ENCODE assay signal across 12 mouse cellular contexts in the genomic region with DNA sequence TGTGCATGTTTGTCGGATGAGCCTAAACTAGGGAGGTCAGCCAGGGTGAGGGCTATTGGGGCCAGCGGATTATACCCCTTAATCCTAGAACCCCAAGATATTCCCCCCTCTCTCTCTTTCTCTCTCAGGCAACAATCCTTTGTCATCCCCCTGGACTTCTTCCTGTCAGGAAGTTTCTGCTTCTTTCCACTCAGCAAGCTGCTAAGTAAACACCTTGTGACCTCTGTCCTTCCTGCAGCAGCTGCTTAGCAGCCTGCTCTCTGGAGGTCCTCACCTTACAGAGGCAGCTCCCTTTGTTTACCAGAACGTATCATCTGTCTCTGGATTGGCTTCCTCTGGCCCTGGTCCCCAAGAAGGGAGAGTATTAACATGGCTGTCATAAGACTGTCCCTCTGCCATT. TPM values are rescaled to one million over a fixed set of nuclear protein-coding genes. Genes with fewer than 3 reads are reported as not detected.
A peak's percentile ranks its signal among the peaks of the same experiment; 100 is the strongest.
DNase-seq lines count a peak whose midpoint lies in the region; ATAC-seq lines count a peak whose summit lies in the region.
"Had no signal": no experiment of that assay in that cellular context is flagged by ENCODE, and none has a peak within 500 bp of the region (broad histone marks: within the 10 kb centered on the region; RNA-seq: fewer than 3 reads in every experiment).

No protein-coding gene starts in this region.

- no peak for ATAC-seq in embryonic facial prominence, embryonic 11.5 days (replicated peaks; ENCODE audit: insufficient number of reproducible peaks, low FRiP score, low TSS enrichment, low read depth)
- peak; percentile 26; the same call in 1 of the 2 replicates for ATAC-seq in stomach, embryonic 14.5 days (ENCODE audit: insufficient number of reproducible peaks, insufficient read depth, low FRiP score, low read depth)
- ATAC-seq in erythroblast, adult 5-6 weeks (replicated peaks; ENCODE audit: low FRiP score, poor library complexity, severe bottlenecking): no peak

- H3K27ac ChIP-seq in heart, embryonic 10.5 days: peak overlapping the region; percentile 79
- no peak overlapping the region; the same call in 1 of the 2 replicates for H3K27ac ChIP-seq in embryonic facial prominence, embryonic 11.5 days (replicated peaks; ENCODE audit: low read depth, low read length)
- H3K27ac ChIP-seq in stomach, embryonic 14.5 days (ENCODE audit: low read length): no peak overlapping the region
- H3K27ac ChIP-seq: liver, embryonic 14.5 days had no signal

- no peaks in the 10 kb centered on the region for H3K36me3 ChIP-seq in heart, embryonic 10.5 days
- no peaks in the 10 kb centered on the region for H3K36me3 ChIP-seq in embryonic facial prominence, embryonic 11.5 days (replicated peaks; ENCODE audit: control insufficient read depth, insufficient read depth, low read depth, low read length)
- no peaks in the 10 kb centered on the region for H3K36me3 ChIP-seq in stomach, embryonic 14.5 days (ENCODE audit: control insufficient read depth, insufficient read depth, low read length)

- H3K9ac ChIP-seq in embryonic facial prominence, embryonic 11.5 days (replicated peaks; ENCODE audit: low read length): no peak overlapping the region
- no peak overlapping the region for H3K9ac ChIP-seq in stomach, embryonic 14.5 days (replicated peaks; ENCODE audit: low read depth, low read length)
- H3K9ac ChIP-seq: liver, embryonic 14.5 days had no signal

- intact Hi-C loops in heart, postnatal 36 days (cut with DNase I): loop anchor here (5.0 kb wide), 3 partner anchors 148 to 253 kb away; partner anchors contain the start of genes Pla2g15, Prmt7 and Slc7a6os

- H3K4me1 ChIP-seq in heart, embryonic 10.5 days: peaks cover 19% of the 10 kb centered on the region
- H3K4me1 ChIP-seq in embryonic facial prominence, embryonic 11.5 days (ENCODE audit: control insufficient read depth, insufficient read depth, low read length): peaks cover 2% of the 10 kb centered on the region; the same call in 1 of the 2 replicates
- peaks cover 12% of the 10 kb centered on the region for H3K4me1 ChIP-seq in stomach, embryonic 14.5 days (ENCODE audit: control insufficient read depth, insufficient read depth, low read length)

- no peak overlapping the region for H3K4me2 ChIP-seq in embryonic facial prominence, embryonic 11.5 days (ENCODE audit: low read depth, low read length)
- H3K4me2 ChIP-seq in stomach, embryonic 14.5 days (replicated peaks; ENCODE audit: low read depth, low read length): no peak overlapping the region

- no peaks in the 10 kb centered on the region for H3K9me3 ChIP-seq in heart, embryonic 10.5 days
- no peaks in the 10 kb centered on the region for H3K9me3 ChIP-seq in embryonic facial prominence, embryonic 11.5 days (replicated peaks; ENCODE audit: control insufficient read depth, low read length)
- no peaks in the 10 kb centered on the region for H3K9me3 ChIP-seq in stomach, embryonic 14.5 days (ENCODE audit: control insufficient read depth, low read depth, low read length)

- no peaks in the 10 kb centered on the region for H3K27me3 ChIP-seq in heart, embryonic 10.5 days (ENCODE audit: insufficient read depth, poor library complexity, severe bottlenecking)
- H3K27me3 ChIP-seq in embryonic facial prominence, embryonic 11.5 days (ENCODE audit: control insufficient read depth, insufficient read depth, low read length): no peaks in the 10 kb centered on the region
- H3K27me3 ChIP-seq in stomach, embryonic 14.5 days (ENCODE audit: control insufficient read depth, insufficient read depth, low read length): no peaks in the 10 kb centered on the region

- no peak overlapping the region for H3K4me3 ChIP-seq in heart, embryonic 10.5 days
- no peak overlapping the region for H3K4me3 ChIP-seq in embryonic facial prominence, embryonic 11.5 days (ENCODE audit: low read depth, low read length)
- H3K4me3 ChIP-seq in stomach, embryonic 14.5 days (ENCODE audit: low read depth, low read length): no peak overlapping the region

- 31% methylated on average over 3 of the region's 3 CpGs for WGBS in heart, embryonic 10.5 days
- 25% methylated on average over 3 of the region's 3 CpGs for WGBS in embryonic facial prominence, embryonic 11.5 days
- WGBS in stomach, embryonic 14.5 days: 14% methylated on average over 3 of the region's 3 CpGs

- no peak for DNase-seq in heart, embryonic 10.5 days (ENCODE audit: low spot score)
- DNase-seq in heart, postnatal 36 days: no peak
- peak; percentile 26 for DNase-seq in kidney, postnatal 14 days
- DNase-seq in kidney, postnatal 4 days: no peak
- DNase-seq in embryonic facial prominence, embryonic 11.5 days (ENCODE audit: low spot score): peak; percentile 59
- DNase-seq in retina, embryonic 14.5 days (ENCODE audit: low spot score): no peak
- DNase-seq: B cell, adult 2 months; cerebellum, postnatal 10 days; spleen, adult 18-20 months had no signal

RNA-seq across cellular contexts. Expression of gene Zfp90, which starts 10.3 kb away (rescaled TPM):
- 12.5 and 19.3 TPM in 2 replicates for polyA plus RNA-seq in heart, embryonic 10.5 days (2016; fragmentation: Nextera tagmentation; extraction: Ambion mirVana)
- 1 to 10 TPM; 2.8 to 3.7 TPM for total RNA-seq in heart, postnatal 36 days (2021)
- 33.5 and 34.8 TPM in 2 replicates for polyA plus RNA-seq in embryonic facial prominence, embryonic 11.5 days (2014; fragmentation: Nextera tagmentation; extraction: Ambion mirVana)
- 23.8 and 25.4 TPM in 2 replicates for polyA plus RNA-seq in stomach, embryonic 14.5 days (2014; fragmentation: Nextera tagmentation; extraction: Ambion mirVana)
- total RNA-seq in erythroblast, adult 5-6 weeks (2015; ENCODE audit: low replicate concordance): 0.19 and 2.1 TPM in 2 replicates
- 0.94 and 0.98 TPM in 2 replicates for total RNA-seq in erythroblast, adult 5-6 weeks (2017; ENCODE audit: low replicate concordance)

Comparison
In these comparisons a context has a peak if more than half of its experiments do, and no peak if none do; other contexts are left out.
1. DNase-seq: peak in kidney, postnatal 14 days (single experiment) and embryonic facial prominence, embryonic 11.5 days (single experiment); none in heart, embryonic 10.5 days (single experiment), heart, postnatal 36 days (0 of 2), kidney, postnatal 4 days (0 of 2) and retina, embryonic 14.5 days (single experiment).